Mouse (Mus musculus): ENCODE data around the gene 1700019N19Rik. TPM values are rescaled to one million over a fixed set of nuclear protein-coding genes. Genes with fewer than 3 reads are reported as not detected.

1700019N19Rik gene
- polyA plus RNA-seq, 1 experiment from 2014 or later: not detected

DNA sequence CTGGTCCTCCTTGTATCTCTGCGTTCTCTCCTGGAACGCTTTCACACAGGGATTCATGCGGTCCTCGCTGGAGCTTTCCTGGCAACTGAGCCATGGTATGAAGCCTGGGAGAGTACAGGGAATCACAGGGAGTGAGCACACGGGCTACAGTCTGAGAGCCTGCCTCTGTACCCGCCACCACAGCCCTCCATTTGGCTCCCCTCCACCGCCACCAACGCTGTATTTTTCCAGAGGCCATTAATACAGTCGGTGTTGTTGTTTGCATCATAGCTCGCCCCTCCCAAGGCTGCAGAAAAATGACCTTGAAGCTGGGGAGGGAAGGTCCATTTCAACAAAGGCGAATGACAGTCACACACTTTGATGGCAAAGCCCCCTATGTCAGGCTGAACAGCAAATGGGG lies 5.1 kb downstream of the 1700019N19Rik start:
- ATAC-seq (no peak), DNase-seq (no peak)
- no peak overlapping the region for H3K4me3 ChIP-seq (ENCODE audit: low read depth, low read length)
- no peak overlapping the region for H3K4me2 ChIP-seq (ENCODE audit: low read depth, low read length)
- no peaks in the 10 kb centered on the region for H3K36me3 ChIP-seq (replicated peaks; ENCODE audit: insufficient read depth, low read length)
- no peaks in the 10 kb centered on the region for H3K9me3 ChIP-seq (ENCODE audit: low read length)
- WGBS (ENCODE audit: insufficient replicate concordance): 72% methylated on average over 11 of the region's 11 CpGs
- H3K27me3 ChIP-seq (ENCODE audit: insufficient read depth, low read length): no peaks in the 10 kb centered on the region
- no peak for TF ChIP-seq CTCF (IDR thresholded peaks at IDR 0.05; ENCODE audit: low read depth)
- no peak for TF ChIP-seq EP300 (IDR thresholded peaks at IDR 0.05; ENCODE audit: low read depth)
- no peak overlapping the region for H3K27ac ChIP-seq (ENCODE audit: low read depth)
- no peak overlapping the region for H3K9ac ChIP-seq (replicated peaks)
- H3K4me1 ChIP-seq (ENCODE audit: insufficient read depth): no peaks in the 10 kb centered on the region; the same call in 1 of the 2 replicates

DNA sequence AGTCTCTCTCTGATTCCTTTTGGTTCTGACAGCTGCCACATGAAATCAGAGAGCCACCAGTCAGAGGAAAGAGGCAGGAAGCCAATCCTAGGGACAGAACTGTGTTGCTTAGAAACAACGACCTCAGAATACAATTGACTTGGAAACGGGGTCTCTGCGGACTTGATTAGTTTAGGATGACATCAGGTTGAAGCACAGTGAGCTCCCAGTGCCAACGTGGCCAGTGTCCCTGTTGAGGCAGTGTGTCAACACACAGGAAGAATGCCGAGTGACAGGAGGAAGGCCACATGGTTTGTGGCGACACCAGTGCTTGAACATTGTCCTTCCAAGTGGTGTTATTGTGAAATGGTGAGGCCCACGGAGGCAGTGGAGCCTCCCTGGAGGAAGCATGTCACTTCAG lies 10.3 kb downstream of the 1700019N19Rik start:
- DNase-seq: peak; percentile 30
- Histone ChIP-seq H3K36me3 (replicated peaks; ENCODE audit: insufficient read depth, low read length) (no peaks in the 10 kb centered on the region), H3K4me1 (ENCODE audit: insufficient read depth) (no peaks in the 10 kb centered on the region), H3K27ac (ENCODE audit: low read depth) (no peak overlapping the region), H3K9me3 (ENCODE audit: low read length) (no peaks in the 10 kb centered on the region), H3K9ac (replicated peaks) (no peak overlapping the region), H3K4me3 (ENCODE audit: low read depth, low read length) (no peak overlapping the region), H3K4me2 (ENCODE audit: low read depth, low read length) (no peak overlapping the region), H3K27me3 (ENCODE audit: insufficient read depth, low read length) (no peaks in the 10 kb centered on the region)
- peak; percentile 55; the same call in 1 of the 2 replicates for ATAC-seq
- 18% methylated on average over 7 of the region's 7 CpGs for WGBS (ENCODE audit: insufficient replicate concordance)
- TF ChIP-seq EP300 (IDR thresholded peaks at IDR 0.05; ENCODE audit: low read depth) (no peak), CTCF (IDR thresholded peaks at IDR 0.05; ENCODE audit: low read depth) (no peak)

DNA sequence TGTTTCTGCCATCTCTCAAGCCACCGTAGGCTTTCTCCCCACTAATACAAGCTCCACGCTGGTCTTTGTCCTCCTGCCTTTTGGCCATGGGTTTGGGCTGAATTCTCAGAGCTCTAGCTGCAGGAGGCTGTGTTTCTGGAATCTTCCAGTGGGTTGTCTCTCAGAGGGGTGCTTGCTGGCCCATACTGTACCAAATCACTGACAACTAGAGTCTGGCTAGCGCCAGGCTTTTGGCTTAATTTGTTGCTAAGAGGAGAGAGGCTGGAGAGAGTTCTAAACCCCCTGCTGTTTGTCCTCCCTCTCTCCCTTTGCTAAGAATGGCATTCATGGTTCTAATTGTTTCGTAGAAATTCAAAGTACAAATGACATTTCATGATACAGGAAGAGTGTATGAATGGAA lies 12.7 kb downstream of the 1700019N19Rik start:
- TF ChIP-seq EP300 (IDR thresholded peaks at IDR 0.05; ENCODE audit: low read depth) (no peak), CTCF (IDR thresholded peaks at IDR 0.05; ENCODE audit: low read depth) (no peak)
- 70% methylated on average over 4 of the region's 4 CpGs for WGBS (ENCODE audit: insufficient replicate concordance)
- no peaks in the 10 kb centered on the region for H3K4me1 ChIP-seq (ENCODE audit: insufficient read depth)
- H3K4me2 ChIP-seq (ENCODE audit: low read depth, low read length): no peak overlapping the region
- ATAC-seq: no peak
- no peak overlapping the region for H3K9ac ChIP-seq (replicated peaks)
- H3K36me3 ChIP-seq (replicated peaks; ENCODE audit: insufficient read depth, low read length): no peaks in the 10 kb centered on the region
- no peak overlapping the region for H3K4me3 ChIP-seq (ENCODE audit: low read depth, low read length)
- no peaks in the 10 kb centered on the region for H3K9me3 ChIP-seq (ENCODE audit: low read length)
- no peaks in the 10 kb centered on the region for H3K27me3 ChIP-seq (ENCODE audit: insufficient read depth, low read length)
- H3K27ac ChIP-seq (ENCODE audit: low read depth): no peak overlapping the region
- no peak for DNase-seq

DNA sequence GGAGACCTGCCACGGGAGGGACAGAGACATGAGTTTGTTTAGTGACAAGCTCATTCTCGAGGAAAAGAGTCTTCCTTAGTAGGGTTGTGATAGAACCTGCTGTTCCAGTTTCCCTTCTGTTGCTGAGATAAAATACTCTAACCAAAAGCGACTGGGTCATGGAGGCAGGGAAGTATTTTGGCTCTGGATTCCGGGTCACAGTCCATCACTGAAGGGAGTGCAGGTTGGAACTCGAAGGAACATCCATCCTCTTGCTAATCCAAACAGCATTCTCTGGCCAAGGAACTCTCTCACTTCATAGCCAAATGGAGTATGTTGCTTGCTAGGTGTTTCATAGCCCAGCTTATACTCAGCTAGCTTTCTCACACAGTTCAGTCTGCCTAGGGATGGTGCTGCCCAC lies 17.8 kb downstream of the 1700019N19Rik start:
- TF ChIP-seq EP300 (IDR thresholded peaks at IDR 0.05; ENCODE audit: low read depth): no peak
- no peak for TF ChIP-seq CTCF (IDR thresholded peaks at IDR 0.05; ENCODE audit: low read depth)

GRCm38 (mm10) chr19:58767329-58767728 lies 26.9 kb downstream of the 1700019N19Rik start:
- Histone ChIP-seq H3K4me1 (ENCODE audit: insufficient read depth) (no peaks in the 10 kb centered on the region), H3K4me3 (ENCODE audit: low read depth, low read length) (no peak overlapping the region), H3K27ac (ENCODE audit: low read depth) (no peak overlapping the region), H3K9ac (replicated peaks) (no peak overlapping the region), H3K4me2 (ENCODE audit: low read depth, low read length) (no peak overlapping the region), H3K9me3 (ENCODE audit: low read length) (no peaks in the 10 kb centered on the region), H3K27me3 (ENCODE audit: insufficient read depth, low read length) (no peaks in the 10 kb centered on the region), H3K36me3 (replicated peaks; ENCODE audit: insufficient read depth, low read length) (no peaks in the 10 kb centered on the region)
- WGBS (ENCODE audit: insufficient replicate concordance): 89% methylated on average over 6 of the region's 6 CpGs
- TF ChIP-seq CTCF (IDR thresholded peaks at IDR 0.05; ENCODE audit: low read depth) (no peak), EP300 (IDR thresholded peaks at IDR 0.05; ENCODE audit: low read depth) (no peak)
- DNase-seq (no peak), ATAC-seq (no peak)

More for the DNA sequence above, 17.8 kb downstream of the 1700019N19Rik start:
- no peak overlapping the region for H3K4me3 ChIP-seq (ENCODE audit: low read depth, low read length)
- no peak overlapping the region for H3K9ac ChIP-seq (replicated peaks)
- H3K4me1 ChIP-seq (ENCODE audit: insufficient read depth): no peaks in the 10 kb centered on the region
- H3K9me3 ChIP-seq (ENCODE audit: low read length): no peaks in the 10 kb centered on the region
- ATAC-seq (no peak), DNase-seq (no peak)
- no peaks in the 10 kb centered on the region for H3K27me3 ChIP-seq (ENCODE audit: insufficient read depth, low read length)
- WGBS (ENCODE audit: insufficient replicate concordance): 61% methylated on average over 5 of the region's 5 CpGs
- no peak overlapping the region for H3K4me2 ChIP-seq (ENCODE audit: low read depth, low read length)
- no peaks in the 10 kb centered on the region for H3K36me3 ChIP-seq (replicated peaks; ENCODE audit: insufficient read depth, low read length)
- no peak overlapping the region for H3K27ac ChIP-seq (ENCODE audit: low read depth)

- ATAC-seq (peak; percentile 29; the same call in 1 of the 2 replicates), DNase-seq (peak; percentile 55)
- Histone ChIP-seq H3K27me3 (ENCODE audit: insufficient read depth, low read length) (no peaks in the 10 kb centered on the region), H3K9me3 (ENCODE audit: low read length) (no peaks in the 10 kb centered on the region), H3K4me2 (ENCODE audit: low read depth, low read length) (no peak overlapping the region), H3K4me3 (ENCODE audit: low read depth, low read length) (no peak overlapping the region), H3K4me1 (ENCODE audit: insufficient read depth) (no peaks in the 10 kb centered on the region; the same call in 1 of the 2 replicates), H3K9ac (replicated peaks) (no peak overlapping the region), H3K27ac (ENCODE audit: low read depth) (no peak overlapping the region), H3K36me3 (replicated peaks; ENCODE audit: insufficient read depth, low read length) (no peaks in the 10 kb centered on the region)
- TF ChIP-seq EP300 (IDR thresholded peaks at IDR 0.05; ENCODE audit: low read depth): no peak
- TF ChIP-seq CTCF (IDR thresholded peaks at IDR 0.05; ENCODE audit: low read depth): peak; percentile 78
- 16% methylated on average over 12 of the region's 12 CpGs for WGBS (ENCODE audit: insufficient replicate concordance)
These were observed 31.3 kb downstream of the 1700019N19Rik start for GRCm38 (mm10) chr19:58762848-58763541.
